Mouse (Mus musculus): ENCODE data around the gene Olfr67. TPM values are rescaled to one million over a fixed set of nuclear protein-coding genes. Genes with fewer than 3 reads are reported as not detected.
A peak's percentile ranks its signal among the peaks of the same experiment; 100 is the strongest.
"Not testable (repeated sequence)": the region's sequence is repeated elsewhere in the genome, so short reads cannot be mapped to it uniquely, and the experiment has no call there.

The Olfr67 gene
- polyA plus RNA-seq (2012): not detected in 2 replicates

DNA sequence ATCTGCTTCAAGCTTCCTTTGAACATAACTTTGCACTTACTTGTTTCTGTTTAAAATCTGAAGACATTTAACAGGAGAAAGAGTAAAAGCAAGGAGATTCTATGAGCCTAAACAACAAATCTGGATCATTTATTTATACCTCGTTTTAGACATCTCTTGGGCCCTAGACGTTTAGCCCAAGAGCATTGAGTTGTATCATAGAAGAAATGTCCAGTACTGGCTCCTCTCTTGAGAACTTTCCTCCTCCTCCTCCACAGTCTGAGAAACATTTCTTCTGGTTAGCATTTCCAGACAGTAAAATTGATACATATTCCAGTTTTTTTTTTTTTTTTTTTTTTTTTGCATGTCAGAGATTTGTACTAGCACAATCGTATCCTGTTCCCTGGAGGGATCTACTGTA lies at the start of gene Olfr67:
TSS of gene Olfr67 (minus strand) at position 101 of the 400 bp plus-strand sequence.
- Histone ChIP-seq H3K4me1 (ENCODE audit: control insufficient read depth) (peaks cover 16% of the 10 kb centered on the region), H3K9me3 (ENCODE audit: control insufficient read depth, low read length) (no peaks in the 10 kb centered on the region), H3K36me3 (ENCODE audit: control insufficient read depth) (no peaks in the 10 kb centered on the region; the same call in 1 of the 2 replicates), H3K27me3 (ENCODE audit: control insufficient read depth) (peaks cover 2% of the 10 kb centered on the region; the same call in 1 of the 2 replicates), H3K4me3 (replicated peaks) (no peak within 1 kb of the TSS)
- TF ChIP-seq GATA1 (IDR thresholded peaks at IDR 0.05; ENCODE audit: low read length): no peak
- no peak for TF ChIP-seq TAL1 (IDR thresholded peaks at IDR 0.05; ENCODE audit: low read length)

DNA sequence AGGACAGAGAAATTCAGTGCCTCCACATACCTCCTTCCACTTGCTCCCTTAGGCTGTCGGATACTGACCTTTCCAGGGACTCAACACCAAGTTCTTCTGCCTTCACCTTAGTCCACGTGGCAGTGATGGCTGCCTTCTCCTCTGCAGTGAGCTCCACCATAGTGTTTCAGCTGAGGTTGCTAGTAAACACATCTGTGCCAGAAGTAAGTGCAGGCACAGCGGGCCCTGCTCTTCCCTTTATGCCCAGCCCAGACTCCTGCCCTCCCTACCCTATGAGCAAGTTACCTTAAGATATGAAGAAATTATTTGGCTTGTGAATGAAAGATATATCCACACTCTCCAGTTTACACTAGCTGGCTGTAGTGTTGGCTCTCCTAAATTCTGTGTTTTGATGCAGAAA lies 48.6 kb upstream of the Olfr67 start, which contains the start of gene Hbb-bh2:
TSS of gene Hbb-bh2 (minus strand) at position 253 of the 400 bp plus-strand sequence.
- Histone ChIP-seq H3K9me3 (ENCODE audit: control insufficient read depth, low read length) (no peaks in the 10 kb centered on the region), H3K36me3 (ENCODE audit: control insufficient read depth) (peaks cover 2% of the 10 kb centered on the region; the same call in 1 of the 2 replicates), H3K4me3 (replicated peaks) (peak within 1 kb of the TSS; percentile 29), H3K4me1 (ENCODE audit: control insufficient read depth) (peaks cover 62% of the 10 kb centered on the region), H3K27me3 (ENCODE audit: control insufficient read depth) (no peaks in the 10 kb centered on the region)
- TF ChIP-seq TAL1 (IDR thresholded peaks at IDR 0.05; ENCODE audit: low read length): no peak
- TF ChIP-seq GATA1 (IDR thresholded peaks at IDR 0.05; ENCODE audit: low read length): no peak

DNA sequence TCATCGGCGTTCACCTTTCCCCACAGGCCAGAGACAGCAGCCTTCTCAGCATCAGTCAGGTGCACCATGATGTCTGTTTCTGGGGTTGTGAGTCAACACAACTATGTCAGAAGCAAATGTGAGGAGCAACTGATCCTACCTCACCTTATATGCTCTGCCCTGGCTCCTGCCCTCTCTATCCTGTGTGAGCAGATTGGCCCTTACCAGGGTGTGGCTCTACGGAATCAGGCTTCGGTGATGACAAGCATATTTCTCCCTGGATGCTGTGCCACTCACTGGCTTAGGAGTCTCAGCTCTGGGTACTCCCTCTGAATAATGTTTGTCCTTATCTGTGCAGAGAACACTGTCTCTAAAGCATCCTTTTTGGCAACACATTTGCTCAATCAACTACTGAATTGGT lies 36.2 kb upstream of the Olfr67 start, which contains the start of gene Hbb-bs:
TSS of gene Hbb-bs (minus strand) at position 289 of the 400 bp plus-strand sequence.
- peak; percentile 83 for TF ChIP-seq TAL1 (IDR thresholded peaks at IDR 0.05; ENCODE audit: low read length)
- TF ChIP-seq GATA1 (IDR thresholded peaks at IDR 0.05; ENCODE audit: low read length): peak; percentile 88
- Histone ChIP-seq H3K27me3 (ENCODE audit: control insufficient read depth) (no peaks in the 10 kb centered on the region), H3K4me1 (ENCODE audit: control insufficient read depth) (peaks cover 58% of the 10 kb centered on the region), H3K4me3 (replicated peaks) (peak within 1 kb of the TSS; percentile 62), H3K9me3 (ENCODE audit: control insufficient read depth, low read length) (no peaks in the 10 kb centered on the region), H3K36me3 (ENCODE audit: control insufficient read depth) (peaks cover 18% of the 10 kb centered on the region)

DNA sequence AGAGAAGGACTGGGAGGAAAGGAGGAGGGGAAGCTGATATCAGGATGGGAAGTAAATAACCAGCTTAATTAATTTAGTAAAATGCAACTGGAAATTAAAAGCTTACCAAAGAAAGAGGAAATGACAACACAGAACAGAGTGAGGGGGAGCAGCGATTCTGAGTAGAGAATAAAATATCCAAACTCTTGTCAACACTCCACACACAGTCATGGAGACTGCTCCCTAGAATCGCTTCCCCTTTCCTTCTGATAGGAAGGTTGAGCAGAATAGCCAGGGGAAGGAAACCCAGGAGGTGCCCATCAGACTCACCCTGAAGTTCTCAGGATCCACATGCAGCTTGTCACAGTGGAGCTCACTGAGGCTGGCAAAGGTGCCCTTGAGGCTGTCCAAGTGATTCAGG lies 35.5 kb upstream of the Olfr67 start:
- Histone ChIP-seq H3K36me3 (ENCODE audit: control insufficient read depth) (peaks cover 18% of the 10 kb centered on the region), H3K4me1 (ENCODE audit: control insufficient read depth) (peaks cover 60% of the 10 kb centered on the region)
- H3K27me3 ChIP-seq (ENCODE audit: control insufficient read depth); H3K9me3 ChIP-seq (ENCODE audit: control insufficient read depth, low read length); H3K4me3 ChIP-seq (replicated peaks): not testable (repeated sequence)

DNA sequence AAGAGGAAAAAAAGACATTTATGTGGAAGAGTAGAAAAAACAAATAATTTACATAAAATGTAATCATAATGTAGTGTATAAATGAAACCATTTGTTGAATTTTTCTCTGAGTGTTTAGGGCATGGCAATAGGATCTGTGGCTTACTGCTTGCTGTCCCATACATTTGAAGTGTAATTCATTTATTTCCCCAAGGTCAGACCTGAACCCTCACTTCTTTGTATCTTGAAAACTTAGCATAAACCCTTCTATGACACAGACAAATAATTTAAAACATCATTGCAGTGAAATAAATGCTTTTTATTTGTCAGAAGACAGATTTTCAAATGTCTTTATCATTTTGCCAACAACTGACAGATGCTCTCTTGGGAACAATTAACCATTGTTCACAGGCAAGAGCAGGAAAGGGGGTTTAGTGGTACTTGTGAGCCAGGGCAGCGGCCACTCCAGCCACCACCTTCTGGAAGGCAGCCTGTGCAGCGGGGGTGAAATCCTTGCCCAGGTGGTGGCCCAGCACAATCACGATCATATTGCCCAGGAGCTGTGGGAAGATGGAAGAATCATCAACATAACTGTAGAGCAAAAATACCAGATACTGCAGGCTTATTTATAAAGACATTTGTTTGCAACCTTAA lies 34.8 kb upstream of the Olfr67 start:
- Histone ChIP-seq H3K4me3 (replicated peaks) (peak overlapping the region; percentile 63), H3K27me3 (ENCODE audit: control insufficient read depth) (no peaks in the 10 kb centered on the region), H3K36me3 (ENCODE audit: control insufficient read depth) (peaks cover 18% of the 10 kb centered on the region), H3K4me1 (ENCODE audit: control insufficient read depth) (peaks cover 61% of the 10 kb centered on the region), H3K9me3 (ENCODE audit: control insufficient read depth, low read length) (no peaks in the 10 kb centered on the region)
- TF ChIP-seq GATA1 (IDR thresholded peaks at IDR 0.05; ENCODE audit: low read length) (no peak), TAL1 (IDR thresholded peaks at IDR 0.05; ENCODE audit: low read length) (no peak)

DNA sequence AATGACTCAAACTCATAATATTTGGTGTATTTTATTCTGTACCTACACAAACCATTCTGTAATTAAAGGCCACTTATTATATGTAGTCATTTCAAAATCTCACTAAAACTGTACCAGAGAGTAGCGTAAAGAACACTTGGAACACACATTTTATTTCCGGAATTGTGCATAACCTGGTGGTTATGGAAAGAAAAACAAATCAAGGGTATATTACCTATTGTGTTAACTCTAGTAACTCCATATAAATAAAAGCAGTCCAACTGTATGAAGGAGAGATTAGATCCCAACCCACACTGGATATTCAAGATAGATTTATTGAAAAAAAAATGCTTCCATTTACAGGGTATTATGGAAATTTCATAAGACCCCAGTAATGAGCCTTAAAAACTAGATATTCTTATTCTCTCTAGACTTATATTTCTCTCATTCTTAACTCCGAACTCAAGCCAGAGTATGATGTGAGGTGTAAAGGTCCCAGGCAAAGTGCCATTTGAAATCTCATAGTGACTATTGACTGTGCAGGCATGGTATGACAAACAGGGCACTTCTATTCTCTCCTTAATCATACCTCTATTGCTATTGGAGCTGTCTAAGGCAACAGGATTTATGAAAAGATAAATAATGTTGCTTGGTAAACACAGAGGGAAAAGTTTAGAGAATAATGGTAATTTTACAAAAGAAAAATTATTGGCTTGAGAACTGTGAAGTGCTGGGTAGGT lies 34.1 kb upstream of the Olfr67 start:
- TF ChIP-seq TAL1 (IDR thresholded peaks at IDR 0.05; ENCODE audit: low read length): no peak
- TF ChIP-seq GATA1 (IDR thresholded peaks at IDR 0.05; ENCODE audit: low read length): no peak
- H3K9me3 ChIP-seq (ENCODE audit: control insufficient read depth, low read length): no peaks in the 10 kb centered on the region
- peak overlapping the region; percentile 63 for H3K4me3 ChIP-seq (replicated peaks)
- H3K4me1 ChIP-seq (ENCODE audit: control insufficient read depth): peaks cover 54% of the 10 kb centered on the region
- no peaks in the 10 kb centered on the region for H3K27me3 ChIP-seq (ENCODE audit: control insufficient read depth)
- H3K36me3 ChIP-seq (ENCODE audit: control insufficient read depth): peaks cover 18% of the 10 kb centered on the region

- H3K4me3 ChIP-seq (replicated peaks): peak overlapping the region; percentile 63
- H3K9me3 ChIP-seq (ENCODE audit: control insufficient read depth, low read length): no peaks in the 10 kb centered on the region
- H3K36me3 ChIP-seq (ENCODE audit: control insufficient read depth): peaks cover 18% of the 10 kb centered on the region
- peaks cover 45% of the 10 kb centered on the region for H3K4me1 ChIP-seq (ENCODE audit: control insufficient read depth)
- TF ChIP-seq GATA1 (IDR thresholded peaks at IDR 0.05; ENCODE audit: low read length): no peak; the same call in 1 of the 2 replicates
- H3K27me3 ChIP-seq (ENCODE audit: control insufficient read depth): no peaks in the 10 kb centered on the region
Measured at GRCm38 (mm10) chr7:103824597-103824996, 33.0 kb upstream of the Olfr67 start.

GRCm38 (mm10) chr7:103815085-103815484 lies 23.5 kb upstream of the Olfr67 start:
- H3K4me3 ChIP-seq (replicated peaks): peak overlapping the region; percentile 71

GRCm38 (mm10) chr7:103813766-103814165 lies 22.1 kb upstream of the Olfr67 start, which contains the start of gene Hbb-bt:
Gene Hbb-bt, minus strand, starts transcription at chr7:103813996.
- Histone ChIP-seq H3K9me3 (ENCODE audit: control insufficient read depth, low read length) (no peaks in the 10 kb centered on the region), H3K4me1 (ENCODE audit: control insufficient read depth) (peaks cover 48% of the 10 kb centered on the region), H3K36me3 (ENCODE audit: control insufficient read depth) (peaks cover 33% of the 10 kb centered on the region), H3K27me3 (ENCODE audit: control insufficient read depth) (no peaks in the 10 kb centered on the region), H3K4me3 (replicated peaks) (peak within 1 kb of the TSS; percentile 71)
- TF ChIP-seq GATA1 (IDR thresholded peaks at IDR 0.05; ENCODE audit: low read length) (peak; percentile 45), TAL1 (IDR thresholded peaks at IDR 0.05; ENCODE audit: low read length) (no peak)

More at GRCm38 (mm10) chr7:103815085-103815484, 23.5 kb upstream of the Olfr67 start:
- Histone ChIP-seq H3K4me1 (ENCODE audit: control insufficient read depth) (peaks cover 34% of the 10 kb centered on the region), H3K36me3 (ENCODE audit: control insufficient read depth) (peaks cover 25% of the 10 kb centered on the region)
- H3K27me3 ChIP-seq (ENCODE audit: control insufficient read depth); H3K9me3 ChIP-seq (ENCODE audit: control insufficient read depth, low read length): not testable (repeated sequence)

- not testable (repeated sequence) for H3K4me3 ChIP-seq (replicated peaks); H3K9me3 ChIP-seq (ENCODE audit: control insufficient read depth, low read length); H3K27me3 ChIP-seq (ENCODE audit: control insufficient read depth)
- peaks cover 36% of the 10 kb centered on the region for H3K36me3 ChIP-seq (ENCODE audit: control insufficient read depth)
- H3K4me1 ChIP-seq (ENCODE audit: control insufficient read depth): peaks cover 54% of the 10 kb centered on the region
Measured at GRCm38 (mm10) chr7:103813152-103813551, 21.5 kb upstream of the Olfr67 start.

Data from erythroblast, embryonic 14.5 days (primary cell).